Mouse (Mus musculus) gastrocnemius, postnatal 14 days (tissue): ENCODE measurements around the gene Ddr1. TPM values are rescaled to one million over a fixed set of nuclear protein-coding genes. Genes with fewer than 3 reads are reported as not detected.
"Not testable (repeated sequence)": the region's sequence is repeated elsewhere in the genome, so short reads cannot be mapped to it uniquely, and the experiment has no call there.

Experiments used
- DNase-seq: peaks from one replicate; pipeline ENCODE4 v3.0.0; 2021; ENCODE audit warnings: mixed read lengths
- intact Hi-C: fragments of 180-260 bp; cut with DNase I; formaldehyde crosslinking; loops from one replicate; pipeline ENCODE4 v1.15.1; 2025; ENCODE audit warnings: low total_unique reads
- long read RNA-seq, 2 experiments: library from polyadenylated mRNA; stranded (forward); transcript quantifications; one replicate each; pipeline ENCODE4 v2.0.0; 2021
- total RNA-seq, 2 experiments: library from RNA; stranded (reverse); gene quantifications; 2 replicates each; pipeline ENCODE4 v1.2.3; 2021

The Ddr1 gene
- 10 to 100 TPM; 20.3 to 23.4 TPM for total RNA-seq
- long read RNA-seq, experiment 1, partial matches to known transcripts, result 5 of 23 reads
- long read RNA-seq, experiment 1, other reads (novel, unspliced or antisense), result 16 of 23 reads
- long read RNA-seq, experiment 2, partial matches to known transcripts, result 4 of 28 reads
- long read RNA-seq, experiment 2, other reads (novel, unspliced or antisense), result 22 of 28 reads

- intact Hi-C loops, result no loop called here
- DNase-seq, result no peak
Observed at GRCm38 (mm10) chr17:35704621-35705464, at the start of gene Ddr1. Ddr1 (minus strand) TSS chr17:35704621.

GRCm38 (mm10) chr17:35753668-35754067, 49.2 kb upstream of the Ddr1 start:
- intact Hi-C loops, result no loop called here
- no peak for DNase-seq

GRCm38 (mm10) chr17:35752221-35752811, 47.9 kb upstream of the Ddr1 start:
- DNase-seq, result peak; percentile 48
- intact Hi-C loops, result no loop called here

- DNase-seq, result no peak
- intact Hi-C loops, result no loop called here
Observed at GRCm38 (mm10) chr17:35749685-35750084, 45.3 kb upstream of the Ddr1 start.

- intact Hi-C loops, result loop anchor here (5.0 kb wide), 1 partner anchor 83 kb away; no protein-coding TSS in a partner anchor
- no peak for DNase-seq
Observed at GRCm38 (mm10) chr17:35744361-35744760, 39.9 kb upstream of the Ddr1 start.

DNA sequence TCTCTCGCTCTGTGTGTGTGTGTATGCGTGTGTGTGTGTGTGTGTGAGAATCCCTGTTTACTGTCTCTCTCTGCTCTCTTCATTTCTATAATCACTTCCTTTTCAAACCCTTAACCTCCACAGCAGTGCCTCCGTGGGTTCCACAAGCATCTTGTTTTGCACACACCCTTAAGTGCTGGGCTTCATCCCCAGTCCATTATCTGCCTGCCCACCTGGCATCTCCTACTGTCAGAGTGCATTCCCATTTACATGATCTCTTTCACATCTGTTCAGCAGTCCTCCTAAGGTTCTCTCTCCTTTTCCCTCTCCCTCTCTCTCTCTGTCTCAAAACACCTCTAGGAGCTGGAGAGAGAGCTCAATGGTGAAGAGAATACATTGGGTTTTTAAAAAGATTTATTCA, 38.5 kb upstream of the Ddr1 start:
- intact Hi-C loops, result loop anchor here (5.0 kb wide), 1 partner anchor 84 kb away; no protein-coding TSS in a partner anchor
- no peak for DNase-seq

DNA sequence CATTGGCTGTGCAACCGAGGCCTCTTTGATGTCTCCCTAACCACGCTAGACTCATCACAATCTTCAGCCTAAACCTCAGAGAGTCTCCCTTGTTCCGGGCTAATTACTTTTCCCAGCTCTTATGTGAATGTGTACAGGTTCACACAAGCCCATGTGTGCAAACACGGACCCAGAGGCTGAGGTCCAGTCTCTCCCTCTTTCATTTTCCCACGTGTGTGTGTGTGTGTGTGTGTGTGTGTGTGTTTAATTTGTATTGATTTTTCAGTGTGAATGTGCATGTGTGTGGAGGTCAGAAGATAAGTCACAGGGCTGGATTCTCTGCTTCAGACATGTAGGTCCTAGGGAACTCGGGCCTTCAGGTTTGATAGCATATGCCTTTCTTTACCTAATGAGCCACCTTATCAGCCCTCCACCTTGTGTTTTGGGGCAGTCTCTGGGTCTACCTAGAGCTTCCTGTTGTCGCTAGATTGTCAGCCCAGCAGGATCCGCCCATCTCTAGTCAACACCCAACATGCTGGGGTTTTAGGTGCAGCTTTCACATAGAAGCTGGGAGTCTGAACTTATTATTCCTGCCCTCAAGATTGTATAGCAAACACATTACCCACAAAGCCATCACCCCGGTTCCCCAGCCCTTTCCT, 37.3 kb upstream of the Ddr1 start:
- intact Hi-C loops, result loop anchor here (5.0 kb wide), 1 partner anchor 86 kb away; no protein-coding TSS in a partner anchor
- no peak for DNase-seq

DNA sequence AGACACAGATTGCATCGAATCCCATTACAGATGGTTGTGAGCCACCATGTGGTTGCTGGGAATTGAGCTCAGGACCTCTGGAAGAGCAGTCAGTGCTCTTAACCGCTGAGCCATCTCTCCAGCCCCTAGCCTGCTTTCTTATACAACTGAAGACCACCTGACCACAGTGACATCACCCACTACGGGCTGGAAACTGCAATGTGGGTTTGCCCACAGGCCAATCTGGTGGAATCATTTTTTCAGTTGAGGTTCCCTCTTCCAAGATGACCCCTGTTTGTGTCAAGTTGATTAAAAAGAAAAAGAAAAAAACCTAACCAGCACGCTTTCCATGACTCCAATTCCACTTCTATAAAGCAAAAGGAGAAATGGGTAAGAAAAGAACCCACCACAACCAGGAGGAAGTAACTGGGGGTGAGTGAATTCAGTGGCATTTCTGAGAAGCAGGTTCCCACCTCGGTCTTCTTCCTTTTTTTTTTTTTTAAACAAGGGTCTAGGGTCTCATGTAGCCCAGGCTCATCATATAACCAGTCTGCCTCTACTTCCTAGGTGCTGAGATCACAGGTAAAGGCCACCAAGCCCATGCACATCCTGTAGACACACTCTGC, 36.0 kb upstream of the Ddr1 start:
- intact Hi-C loops, result loop anchor here (5.0 kb wide), 1 partner anchor 87 kb away; no protein-coding TSS in a partner anchor
- no peak for DNase-seq

DNA sequence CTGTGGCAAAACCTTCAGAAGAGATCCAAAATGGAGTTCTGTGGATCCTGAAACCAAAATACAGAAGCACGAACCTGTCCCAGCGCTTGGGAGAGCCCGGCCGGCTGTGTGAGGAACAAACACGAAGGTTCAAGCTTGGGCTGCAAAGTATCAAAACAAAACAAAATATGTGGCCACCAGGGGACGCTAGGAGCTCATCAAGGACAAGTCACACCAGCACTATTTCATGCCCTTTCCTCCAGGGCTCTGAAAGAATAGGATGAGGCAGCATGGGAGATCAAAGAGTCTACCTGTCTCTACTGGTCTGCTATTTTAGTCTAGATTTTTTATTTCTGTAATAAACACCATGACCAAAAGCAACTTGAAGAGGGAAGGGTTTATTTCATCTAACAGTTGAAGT, 35.3 kb upstream of the Ddr1 start:
- DNase-seq, result peak; percentile 85
- intact Hi-C loops, result loop anchor here (5.0 kb wide), 2 partner anchors 88 to 107 kb away; no protein-coding TSS in a partner anchor

GRCm38 (mm10) chr17:35737743-35738142, 33.3 kb upstream of the Ddr1 start:
- peak; percentile 84 for DNase-seq
- intact Hi-C loops, result loop anchor here (5.0 kb wide), 1 partner anchor 105 kb away; no protein-coding TSS in a partner anchor

GRCm38 (mm10) chr17:35736280-35736960, 32.0 kb upstream of the Ddr1 start:
- DNase-seq, result peak; percentile 75
- intact Hi-C loops, result loop anchor here (5.0 kb wide), 1 partner anchor 104 kb away; no protein-coding TSS in a partner anchor

GRCm38 (mm10) chr17:35734478-35734877, 30.1 kb upstream of the Ddr1 start:
- intact Hi-C loops, result no loop called here
- DNase-seq, result no peak

DNA sequence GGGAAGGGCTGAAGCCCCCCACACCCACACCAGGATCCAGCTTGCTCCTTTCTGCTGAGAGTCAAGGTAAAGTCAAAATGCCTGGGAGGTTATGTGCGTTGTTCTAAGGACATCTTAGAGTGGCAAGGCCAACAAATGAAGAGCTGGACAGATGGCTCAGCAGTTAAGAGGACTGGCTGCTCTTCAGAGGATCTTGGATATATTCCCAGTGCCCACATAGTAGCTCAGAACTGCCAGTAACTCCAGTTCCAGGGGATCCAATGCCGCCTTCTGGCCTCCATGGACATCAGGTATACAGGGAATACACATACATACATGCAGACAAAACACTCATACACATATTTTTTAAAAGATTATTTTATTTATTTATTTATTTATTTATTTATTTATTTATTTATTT, 29.0 kb upstream of the Ddr1 start:
- no peak for DNase-seq
- intact Hi-C loops, result no loop called here

- intact Hi-C loops, result no loop called here
Observed at GRCm38 (mm10) chr17:35731431-35732145, 27.2 kb upstream of the Ddr1 start.

GRCm38 (mm10) chr17:35730112-35730511, 25.7 kb upstream of the Ddr1 start:
- DNase-seq, intact Hi-C loops: not testable (repeated sequence)

More at GRCm38 (mm10) chr17:35731431-35732145, 27.2 kb upstream of the Ddr1 start:
- no peak for DNase-seq

GRCm38 (mm10) chr17:35728821-35729220, 24.4 kb upstream of the Ddr1 start:
- intact Hi-C loops, result no loop called here
- no peak for DNase-seq

DNA sequence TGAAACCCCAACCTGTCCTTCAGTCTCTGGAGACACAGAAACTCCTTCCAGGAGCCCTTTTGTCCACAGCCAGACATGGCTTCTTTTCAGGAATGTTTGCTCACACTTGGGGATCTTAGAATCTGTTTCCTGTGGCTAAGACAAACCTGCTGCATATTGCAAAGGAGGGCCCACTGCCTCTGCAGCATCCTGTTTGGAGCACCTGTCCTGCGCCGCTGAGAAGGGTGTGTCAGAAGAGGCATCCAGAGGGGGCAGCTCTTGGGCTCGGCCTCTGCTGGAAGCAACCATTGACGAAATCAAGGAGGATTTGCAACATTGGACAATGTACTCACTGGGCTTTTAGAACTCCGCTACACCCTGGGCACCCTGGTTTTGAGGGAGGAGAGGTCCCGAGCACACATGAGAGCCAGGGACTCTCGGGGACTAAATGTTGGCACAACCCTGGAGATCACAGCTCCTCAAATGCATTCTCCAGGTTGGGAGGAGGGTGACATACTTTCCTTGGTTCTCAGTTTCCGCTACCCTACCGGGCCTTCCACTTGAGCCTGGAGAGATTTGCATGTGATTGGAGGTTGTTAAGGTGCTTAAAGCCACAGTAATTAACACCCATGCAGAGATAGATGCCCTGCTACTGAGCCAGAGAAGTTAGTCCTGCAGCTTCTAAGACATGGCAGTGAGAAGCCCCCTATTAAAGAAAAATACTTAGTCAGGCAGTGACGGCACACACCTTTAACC, 23.2 kb upstream of the Ddr1 start:
- DNase-seq, result no peak
- intact Hi-C loops, result no loop called here
